Mouse (Mus musculus) urinary bladder, postnatal 4 days (tissue): Measurements from ENCODE around the gene Lrrc23.
A peak's percentile ranks its signal among the peaks of the same experiment; 100 is the strongest.
"Not testable (repeated sequence)": the region's sequence is repeated elsewhere in the genome, so short reads cannot be mapped to it uniquely, and the experiment has no call there.

Experiments
- DNase-seq, 2 experiments: peaks; one replicate each; pipeline ENCODE4 v3.0.0; 2021 to 2022; ENCODE audit warnings: low spot score in 2 of 2

Gene Lrrc23

DNA sequence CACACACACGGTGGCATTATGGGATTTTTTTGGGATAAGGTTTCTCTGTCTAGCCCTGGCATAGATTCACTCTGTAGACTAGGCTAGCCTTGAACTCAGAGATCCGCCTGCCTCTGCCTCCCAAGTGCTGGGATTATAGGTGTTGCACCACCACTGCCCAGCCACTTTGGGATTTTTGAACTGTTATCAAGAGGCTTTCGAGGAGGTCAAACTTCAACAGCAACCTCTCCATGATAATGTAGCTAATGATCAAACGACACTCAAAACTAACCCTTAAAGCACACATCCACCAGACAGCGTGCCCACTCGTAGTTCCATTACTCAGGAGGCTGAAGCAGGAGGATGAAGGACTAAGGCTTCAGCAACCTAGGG lies 28.4 kb upstream of the Lrrc23 start:
- no peak for DNase-seq

DNA sequence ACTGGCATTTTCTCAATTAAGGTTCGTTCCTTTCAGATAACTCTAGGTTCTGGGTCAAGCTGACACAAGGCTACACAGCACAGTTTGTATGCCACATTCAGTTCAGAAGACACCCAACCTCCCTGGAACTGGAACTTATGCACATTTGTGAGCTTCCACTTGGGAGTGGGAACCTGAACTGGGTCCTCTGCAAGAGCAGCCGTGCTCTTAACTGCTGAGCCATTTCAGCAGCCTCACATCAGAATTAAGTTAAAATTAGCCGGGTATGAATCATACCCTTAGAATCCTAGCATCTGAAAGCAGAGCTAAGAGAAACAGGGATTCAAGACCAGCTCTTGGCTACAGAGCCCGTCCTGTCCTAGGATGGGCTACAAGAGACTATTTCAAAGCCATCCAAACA lies 27.8 kb upstream of the Lrrc23 start:
- no peak for DNase-seq

DNA sequence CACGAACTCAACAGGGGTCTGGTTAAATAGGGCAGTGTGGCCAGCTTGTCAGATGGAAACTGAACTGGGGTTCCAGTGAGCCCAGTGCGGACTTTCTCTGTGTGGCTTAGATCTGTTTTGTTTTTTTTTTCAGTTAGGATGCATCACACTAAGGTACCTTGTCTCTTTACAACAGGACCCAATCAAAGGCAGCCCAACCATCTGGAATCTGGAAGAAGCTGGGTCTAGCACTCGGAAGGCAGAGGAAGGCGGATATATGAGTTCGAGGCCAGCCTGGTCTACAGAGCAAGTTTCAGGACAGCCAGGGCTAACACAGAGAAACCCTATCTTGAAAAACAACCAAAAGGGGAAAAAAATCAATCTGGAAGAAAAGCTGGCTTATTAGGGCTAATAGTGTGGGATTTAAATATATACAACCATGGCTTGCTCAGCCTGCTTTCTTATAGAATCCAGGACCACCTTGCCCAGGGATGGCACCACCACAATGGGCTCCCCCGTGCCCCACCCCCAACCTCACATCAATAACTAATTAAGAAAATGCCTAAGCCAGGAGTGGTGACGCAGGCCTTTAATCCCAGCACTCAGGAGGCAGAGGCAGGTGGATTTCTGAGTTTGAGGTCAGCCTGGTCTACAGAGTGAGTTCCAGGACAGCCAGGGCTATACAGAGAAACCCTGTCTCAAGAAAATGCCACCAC lies 27.1 kb upstream of the Lrrc23 start:
- DNase-seq = no peak

DNA sequence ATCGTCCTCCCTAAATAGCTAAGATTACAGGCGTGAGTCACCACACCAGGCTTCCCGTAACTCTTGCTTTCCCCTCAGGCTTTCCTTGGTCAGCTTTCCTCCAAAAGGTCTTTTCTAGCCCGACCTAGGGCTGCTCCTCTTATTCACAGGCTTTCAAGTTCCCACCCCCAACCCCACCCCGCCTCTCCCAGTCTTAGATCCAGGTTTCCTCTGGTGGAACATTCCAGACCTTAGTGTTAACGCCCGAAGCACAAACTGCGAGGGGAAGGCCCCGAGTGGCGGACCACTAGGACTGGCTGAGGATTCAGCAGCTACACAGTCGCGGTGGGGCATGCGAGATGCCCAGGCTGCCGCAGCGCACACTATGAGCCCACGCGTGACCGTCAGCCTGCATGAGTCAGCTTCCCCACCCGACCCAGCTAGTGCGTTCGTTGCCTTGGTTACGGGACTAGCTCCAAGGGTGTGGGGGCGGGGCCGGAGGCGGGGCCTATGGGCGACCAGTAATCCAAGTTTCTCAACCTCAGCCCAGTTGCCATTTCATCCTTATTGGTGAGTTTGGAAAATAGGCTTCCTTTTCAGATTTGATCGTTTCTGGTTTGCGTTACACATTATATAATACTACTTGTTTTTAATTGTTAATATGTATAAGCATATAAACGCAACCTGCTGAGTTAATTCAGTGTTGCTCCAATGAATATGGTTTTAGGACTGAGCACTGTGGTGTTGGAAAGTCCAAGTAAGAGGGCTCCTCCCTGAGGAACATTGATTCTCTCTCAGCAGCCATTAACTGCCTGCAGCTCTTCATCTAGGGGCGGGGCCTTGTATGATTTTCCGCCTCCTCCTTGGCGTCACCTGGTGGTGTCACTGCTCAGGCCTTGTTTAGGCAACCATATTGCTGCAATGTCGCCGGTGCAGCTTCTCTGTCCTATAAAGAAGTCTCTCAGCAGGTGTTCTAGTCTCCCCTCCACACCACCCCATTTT lies 26.1 kb upstream of the Lrrc23 start:
- DNase-seq = peak; percentile 91 to 98

DNA sequence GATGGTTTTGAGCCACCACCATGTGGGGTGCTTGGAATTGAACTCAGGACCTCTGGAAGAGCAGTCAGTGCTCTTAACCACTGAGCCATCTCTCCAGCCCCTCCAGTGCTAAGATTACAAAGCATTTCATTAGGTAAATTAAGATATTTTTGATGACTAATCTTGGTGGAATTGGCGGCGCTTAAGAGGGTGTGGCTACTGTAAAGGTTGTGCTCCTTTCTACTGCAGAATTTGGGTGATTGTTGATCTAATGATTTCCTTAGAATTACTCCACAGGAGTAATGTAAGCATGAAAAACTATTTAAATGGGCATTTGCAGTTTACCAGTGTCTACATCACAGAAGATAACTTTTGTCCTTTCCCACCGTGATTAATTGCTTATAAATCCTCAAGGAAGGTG lies 24.8 kb upstream of the Lrrc23 start:
- no peak for DNase-seq

DNA sequence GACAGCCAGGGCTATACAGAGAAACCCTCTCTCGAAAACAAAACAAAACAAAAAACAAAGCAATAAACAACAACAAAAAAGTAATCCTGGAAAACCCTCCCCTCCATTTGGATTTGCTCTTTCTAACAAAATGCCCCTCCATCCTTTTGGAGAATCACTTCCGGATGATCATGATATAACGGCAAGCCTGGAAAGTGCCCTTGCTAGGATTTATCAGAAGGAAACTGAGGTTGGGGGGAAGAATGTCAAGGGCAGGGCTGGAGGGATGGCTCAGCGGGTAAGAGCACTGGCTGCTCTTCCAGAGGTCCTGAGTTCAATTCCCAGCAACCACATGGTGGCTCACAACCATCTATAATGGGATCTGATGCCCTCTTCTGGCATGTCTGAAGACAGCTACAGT lies 24.2 kb upstream of the Lrrc23 start:
- DNase-seq = not testable (repeated sequence)

DNA sequence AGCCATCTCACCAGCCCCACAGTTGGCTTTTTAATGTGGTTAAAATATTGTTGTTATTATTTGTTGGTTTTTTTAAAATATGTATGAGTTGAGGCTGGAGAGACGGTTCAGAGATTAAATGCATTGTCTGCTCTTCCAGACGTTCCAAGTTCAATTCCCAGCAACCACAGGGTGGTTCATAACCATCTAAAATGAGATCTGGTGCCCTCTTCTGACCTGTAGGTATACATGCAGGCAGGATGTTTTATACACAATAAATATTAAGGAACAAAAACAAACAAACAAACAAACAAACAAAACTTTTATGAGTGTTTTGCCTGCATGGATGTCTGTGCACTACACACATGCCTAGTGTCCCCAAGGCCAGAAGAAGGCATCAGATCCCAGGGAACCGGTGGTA lies 23.5 kb upstream of the Lrrc23 start:
- DNase-seq = no peak

DNA sequence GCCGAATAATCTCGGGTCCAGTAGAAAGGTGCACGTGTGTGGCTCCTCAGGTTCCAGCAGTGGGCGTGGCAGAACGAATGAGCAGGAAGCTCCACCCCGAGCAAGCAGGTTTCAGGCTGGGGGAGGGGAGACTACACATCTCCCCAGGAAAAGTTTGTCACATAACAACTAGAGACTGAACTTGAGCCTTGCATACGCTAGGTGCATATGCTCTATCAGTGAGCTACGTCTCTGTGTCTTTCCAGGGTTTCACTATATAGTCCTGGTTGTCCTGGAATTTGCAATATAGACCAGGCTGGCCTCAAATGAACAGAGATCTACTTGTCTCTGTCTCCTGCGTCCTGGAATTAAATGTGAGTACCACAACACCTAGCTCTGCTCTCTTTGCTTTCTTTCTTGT lies 22.9 kb upstream of the Lrrc23 start:
- DNase-seq = not testable (repeated sequence)

DNA sequence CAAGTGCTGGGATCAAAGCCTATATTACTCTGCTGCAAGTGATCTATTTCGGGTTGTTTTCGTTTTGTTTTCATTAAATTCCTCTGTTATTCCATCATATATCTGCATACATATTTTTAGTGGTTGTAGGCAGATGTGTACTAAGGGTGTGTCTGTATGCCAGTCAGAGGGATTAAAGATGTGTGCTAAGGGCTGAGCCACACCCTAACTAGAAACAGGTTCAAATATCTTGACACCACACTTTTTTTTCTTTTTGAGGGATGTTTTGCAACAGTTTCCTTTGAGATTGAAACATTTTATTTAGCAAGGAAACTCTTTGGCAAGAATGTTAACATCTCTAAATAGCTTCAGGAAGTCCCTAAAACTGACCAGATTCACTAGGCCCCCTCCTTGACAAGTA lies 16.7 kb upstream of the Lrrc23 start:
- DNase-seq = no peak

DNA sequence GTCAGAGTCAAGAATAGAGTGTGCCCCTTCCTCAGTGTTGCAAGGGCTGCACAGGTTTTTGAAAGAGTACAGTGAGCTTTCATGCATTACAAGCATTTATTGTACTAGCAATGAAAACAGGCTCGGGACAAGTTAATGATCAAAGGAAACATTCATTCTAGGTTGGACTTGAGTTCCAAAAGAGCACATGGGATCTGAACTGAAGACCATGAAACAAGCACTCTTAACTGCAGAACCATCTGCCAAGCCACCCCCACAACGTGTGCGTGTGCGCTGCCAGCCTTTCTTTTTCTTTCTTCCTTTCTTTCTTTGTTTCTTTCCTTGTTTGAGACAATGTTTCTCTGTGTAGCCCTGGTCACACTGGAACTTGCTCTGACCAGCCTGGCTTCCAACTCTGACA lies 16.3 kb upstream of the Lrrc23 start:
- no peak for DNase-seq

DNA sequence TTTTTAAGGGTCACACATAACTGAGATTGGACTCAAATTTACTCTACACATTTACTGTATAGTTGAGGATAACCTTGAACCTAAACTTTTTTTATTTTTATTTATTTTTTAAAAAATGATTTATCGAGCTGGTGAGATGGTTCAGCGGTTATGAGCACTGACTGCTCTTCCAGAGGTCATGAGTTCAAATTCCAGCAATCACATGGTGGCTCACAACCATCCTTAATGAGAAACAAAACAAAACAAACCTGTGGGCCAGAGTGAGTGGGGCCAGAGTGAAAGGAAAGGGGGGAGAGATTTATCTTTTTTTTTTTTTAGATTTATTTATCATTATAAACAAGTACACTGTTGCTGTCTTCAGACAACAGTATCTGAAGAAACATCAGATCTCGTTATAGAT lies 12.4 kb upstream of the Lrrc23 start:
- no peak for DNase-seq

DNA sequence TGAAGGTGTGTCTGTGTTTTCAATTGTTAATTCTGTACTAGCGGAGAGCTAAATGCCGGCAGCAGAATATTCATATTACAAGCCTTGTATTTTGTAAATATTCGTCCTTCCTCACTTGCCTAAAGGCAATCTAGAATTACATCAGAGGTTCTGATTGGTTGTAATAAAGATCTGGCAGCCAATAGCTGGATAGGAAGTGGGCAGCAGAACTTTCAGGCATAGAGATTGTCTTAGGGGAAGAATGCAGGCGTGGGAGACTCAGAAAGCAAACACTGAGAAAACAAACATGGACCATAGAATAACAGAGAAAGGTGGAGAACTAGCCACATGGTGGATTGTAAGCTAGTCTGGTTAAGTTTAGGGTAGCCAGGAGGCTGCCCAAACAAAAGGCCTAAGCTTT lies 10.6 kb upstream of the Lrrc23 start:
- no peak for DNase-seq

DNA sequence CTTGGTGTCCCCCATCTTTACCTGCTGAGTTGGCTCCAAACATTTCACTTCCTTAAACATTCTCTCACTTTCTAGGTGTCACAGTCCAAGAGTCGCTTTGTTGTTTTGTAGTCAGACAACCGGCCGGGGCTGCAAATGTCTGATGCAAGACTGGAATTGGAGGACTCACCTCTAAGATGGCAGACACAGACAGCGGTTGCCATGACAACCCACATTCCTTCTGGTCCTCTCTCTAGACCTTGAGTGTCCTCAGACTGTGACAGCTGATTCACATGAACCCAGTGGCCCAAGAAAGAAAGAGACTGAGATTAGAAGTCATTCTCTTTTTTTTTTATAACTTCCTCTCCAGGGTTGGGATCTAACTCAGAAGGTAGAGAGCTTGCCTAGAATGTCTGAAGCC lies 10.0 kb upstream of the Lrrc23 start:
- DNase-seq = no peak

DNA sequence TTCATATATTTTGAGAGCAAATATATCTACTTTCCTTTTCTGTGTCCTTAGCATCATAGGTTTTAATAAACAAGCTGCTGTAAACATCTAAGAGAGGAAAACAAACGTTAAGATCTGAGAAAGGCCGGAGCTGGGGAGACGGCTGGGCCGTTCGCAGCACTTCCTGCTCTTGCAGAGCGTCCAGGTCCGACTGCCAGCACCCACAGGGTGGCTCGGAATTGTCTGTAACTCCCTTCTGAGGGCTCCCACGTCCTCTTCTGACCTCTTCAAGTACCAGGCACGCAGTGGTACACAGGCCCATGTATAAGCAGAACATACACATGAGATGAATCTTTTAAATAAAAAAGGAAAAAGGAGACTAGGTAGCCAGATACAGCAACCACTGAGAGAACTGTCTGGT lies 8.2 kb upstream of the Lrrc23 start:
- DNase-seq = no peak

DNA sequence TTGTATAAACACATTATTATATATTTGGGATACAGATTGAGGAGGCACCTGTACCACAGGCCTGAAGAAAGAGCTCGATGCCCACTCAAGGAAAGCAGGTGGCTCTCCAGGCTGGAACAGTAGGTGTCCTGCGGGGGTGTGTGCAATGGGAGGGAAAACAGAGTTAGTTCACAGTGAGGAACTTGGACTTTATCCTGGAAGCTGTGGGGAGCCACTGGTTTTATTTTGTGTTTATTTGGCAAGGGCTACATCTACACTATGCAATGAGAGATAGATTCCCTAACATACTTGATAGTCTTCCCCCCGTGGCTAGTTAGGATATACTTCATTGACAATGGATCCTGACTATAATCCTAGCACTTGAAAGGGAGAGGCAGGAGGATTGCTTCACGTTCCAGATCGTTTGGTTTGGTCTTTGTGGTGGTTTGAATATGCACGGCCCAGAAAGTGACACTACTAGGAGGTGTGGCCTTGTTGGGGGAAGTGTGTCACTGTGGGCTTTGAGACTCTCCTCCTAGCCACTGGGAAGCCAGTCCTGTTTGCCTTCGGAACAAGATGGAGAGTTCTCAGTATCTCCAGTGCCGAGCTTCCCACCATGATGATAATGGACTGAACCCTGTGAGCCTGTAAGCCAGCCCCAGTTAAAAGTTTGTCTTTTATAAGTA lies 7.4 kb upstream of the Lrrc23 start:
- DNase-seq = no peak

DNA sequence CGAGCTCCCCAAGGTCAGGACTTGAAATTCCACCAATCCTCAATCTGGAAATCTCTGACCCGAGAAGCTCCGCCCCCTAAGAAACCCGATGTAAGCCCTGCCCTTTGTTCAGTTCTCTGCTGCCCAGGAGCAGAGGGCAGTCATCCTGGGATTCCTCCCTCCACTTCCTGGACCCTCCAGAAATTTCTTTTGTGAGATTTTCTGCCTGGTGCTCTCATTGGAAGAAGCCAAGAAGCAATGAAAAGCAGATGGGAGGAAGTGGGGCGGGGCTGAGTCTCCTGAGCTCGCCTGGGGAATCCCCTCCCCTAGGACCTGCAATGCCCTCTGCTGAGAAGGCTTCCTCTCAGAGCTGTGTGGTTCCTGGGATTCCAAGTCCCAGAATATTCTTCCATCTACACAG lies 2.9 kb upstream of the Lrrc23 start:
- no peak for DNase-seq

DNA sequence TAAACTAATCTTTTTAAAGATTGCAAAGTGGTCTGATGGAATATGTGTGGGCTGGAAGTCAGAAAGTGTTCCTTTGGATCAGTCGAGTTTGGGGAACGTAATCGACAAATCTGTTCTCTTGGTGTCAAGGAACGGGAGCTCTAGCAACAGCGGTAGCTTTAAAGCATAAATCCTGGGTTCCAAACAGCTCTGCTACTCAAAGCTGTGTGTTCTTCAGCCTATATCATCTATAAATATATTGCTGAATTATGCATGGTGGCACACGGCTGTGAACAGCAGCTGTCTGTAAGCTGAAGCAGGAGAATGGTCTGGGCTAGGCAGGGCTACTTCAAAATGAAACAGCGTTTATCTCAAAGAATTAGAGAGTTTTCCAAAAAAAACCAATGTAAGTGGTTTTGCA lies 1.4 kb upstream of the Lrrc23 start:
- no peak for DNase-seq

DNA sequence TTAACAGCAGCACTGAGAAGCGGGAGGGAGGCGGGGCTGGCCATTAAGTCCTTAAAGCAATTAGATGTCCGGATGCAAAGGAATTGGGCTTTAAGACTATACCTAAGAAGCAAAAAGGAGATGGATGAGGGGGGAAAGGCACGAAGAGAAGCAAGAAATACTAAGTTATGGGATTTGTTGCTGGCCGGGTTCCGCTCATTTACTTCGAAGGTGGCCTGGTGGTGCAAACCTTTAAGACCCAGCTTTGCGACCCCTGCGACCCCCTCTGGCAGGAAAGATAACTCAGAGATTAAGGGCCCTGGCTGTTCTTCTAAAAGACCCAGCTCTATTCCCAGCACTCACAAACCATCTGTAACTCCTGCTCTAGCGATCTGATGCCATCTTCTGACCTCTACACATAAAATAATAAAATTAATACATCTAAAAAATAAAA lies 473 bp upstream of the Lrrc23 start:
- DNase-seq = no peak

DNA sequence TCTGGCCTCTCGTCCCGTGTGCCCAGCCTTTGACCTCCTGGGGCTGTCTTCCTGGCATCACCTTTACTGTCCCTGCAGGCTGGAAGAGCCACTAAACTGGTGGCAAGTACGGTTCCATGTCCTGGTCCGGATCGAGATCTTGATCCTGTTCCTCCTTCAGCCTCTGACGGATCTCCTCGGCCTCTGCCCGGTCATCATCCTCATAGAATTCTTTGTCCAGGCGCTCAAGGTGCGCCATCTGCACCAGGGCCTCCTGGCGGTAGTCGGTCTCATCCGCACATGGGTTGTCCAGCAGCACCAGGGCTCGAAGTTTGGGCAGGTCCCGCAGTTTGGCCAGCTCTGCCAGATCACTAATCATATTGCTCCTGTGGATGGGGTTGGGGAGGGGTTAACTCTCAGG lies 9.0 kb downstream of the Lrrc23 start:
- DNase-seq = no peak

DNA sequence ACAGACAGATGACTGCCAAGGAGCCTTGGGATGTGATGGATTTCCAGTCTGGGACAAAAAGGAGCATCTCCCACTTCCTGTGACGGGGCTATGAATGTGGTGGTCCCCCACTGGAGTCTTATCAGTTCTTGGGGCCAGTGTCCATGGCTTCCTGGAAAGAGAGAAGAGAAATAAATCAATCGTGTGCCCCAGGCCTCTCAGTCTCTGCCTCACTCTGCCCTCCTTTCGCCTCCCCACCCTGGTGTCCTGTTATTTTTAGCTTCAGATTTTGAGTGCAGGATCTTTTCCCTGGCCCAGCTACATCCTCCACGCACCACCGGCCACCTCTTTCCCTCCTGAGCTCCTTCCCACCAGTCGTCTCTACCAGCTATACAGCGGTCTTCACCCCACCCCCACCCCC lies 9.5 kb downstream of the Lrrc23 start:
- DNase-seq = no peak

DNA sequence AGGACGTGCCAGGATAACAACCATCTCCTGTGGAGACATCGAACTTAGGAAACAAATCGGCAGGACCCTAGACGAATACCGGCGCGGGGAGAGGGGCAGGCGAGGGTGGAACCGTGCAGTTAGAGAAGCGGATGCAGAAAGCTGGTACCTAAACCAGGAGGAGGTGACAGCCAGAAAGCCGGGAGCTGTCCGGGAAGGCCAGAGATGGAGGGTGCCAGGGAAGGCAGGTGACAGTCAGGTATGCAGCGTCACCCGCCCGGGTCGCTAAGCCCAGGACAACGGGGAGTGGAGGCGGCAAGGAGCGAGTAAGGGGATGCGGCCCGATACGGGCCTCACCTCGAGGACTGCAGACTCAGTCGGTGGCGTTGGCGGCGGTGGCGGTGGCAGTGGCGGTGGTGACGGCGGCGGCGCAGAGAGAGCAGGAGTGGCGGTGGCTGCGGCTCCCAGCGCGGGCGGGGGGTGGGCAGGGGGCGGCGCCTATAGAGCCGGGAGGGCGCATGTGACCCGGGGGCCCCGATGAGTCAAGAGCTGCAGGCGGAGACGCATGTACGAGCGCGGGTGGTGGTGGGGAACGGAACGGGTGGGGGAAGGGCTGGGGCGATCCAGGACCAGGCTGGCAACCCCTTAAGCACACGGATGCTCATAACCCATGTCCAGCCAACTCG lies 10.3 kb downstream of the Lrrc23 start, which contains the start of gene Eno2:
Gene Eno2, minus strand, starts transcription at position 573 of the 665 bp plus-strand sequence.
- peak in 1 of 2 experiments; percentile 53 for DNase-seq

DNA sequence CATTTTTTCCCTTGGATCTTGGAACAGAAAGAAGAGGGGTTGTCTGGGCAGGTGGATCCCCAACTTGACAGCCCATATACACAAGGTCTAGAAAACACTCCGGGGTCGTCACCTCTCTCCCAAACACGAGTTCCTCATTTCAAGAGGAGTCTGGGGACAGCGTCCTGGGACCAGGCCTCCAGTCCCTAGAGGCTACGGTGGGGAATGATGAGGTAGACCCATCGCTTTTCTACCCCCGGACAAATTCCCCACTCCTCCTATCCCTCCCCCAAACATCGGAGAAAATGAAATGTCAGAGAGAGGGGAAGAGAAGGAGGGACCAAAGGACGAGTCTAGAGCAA lies 10.9 kb downstream of the Lrrc23 start:
- DNase-seq = no peak
